Mouse (Mus musculus): ENCODE results near the gene Sirpb1a.
"Not testable (repeated sequence)": the region's sequence is repeated elsewhere in the genome, so short reads cannot be mapped to it uniquely, and the experiment has no call there.

Gene Sirpb1a

DNA sequence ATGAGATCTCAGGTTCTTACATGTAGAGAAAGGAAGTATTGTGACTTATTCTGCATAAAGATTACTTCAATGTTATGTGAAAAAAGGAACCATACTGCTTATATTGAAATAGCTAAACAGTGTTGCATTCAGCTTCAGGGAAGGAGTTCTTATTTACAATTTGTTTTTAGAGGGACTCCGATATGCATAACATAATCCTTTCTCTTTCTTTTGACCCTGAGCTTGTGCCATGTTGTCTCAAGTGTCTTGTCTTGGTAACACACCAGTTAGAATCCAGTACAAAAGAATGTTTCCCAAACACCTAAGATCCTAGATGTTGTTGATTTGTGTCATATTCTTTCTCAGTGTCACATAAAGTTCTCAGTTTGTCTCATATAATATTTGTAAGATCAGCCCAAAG lies at the start of gene Sirpb1a:
Gene Sirpb1a (minus strand): TSS at position 74 of the 400 bp plus-strand sequence.
- DNase-seq = not testable (repeated sequence)

DNA sequence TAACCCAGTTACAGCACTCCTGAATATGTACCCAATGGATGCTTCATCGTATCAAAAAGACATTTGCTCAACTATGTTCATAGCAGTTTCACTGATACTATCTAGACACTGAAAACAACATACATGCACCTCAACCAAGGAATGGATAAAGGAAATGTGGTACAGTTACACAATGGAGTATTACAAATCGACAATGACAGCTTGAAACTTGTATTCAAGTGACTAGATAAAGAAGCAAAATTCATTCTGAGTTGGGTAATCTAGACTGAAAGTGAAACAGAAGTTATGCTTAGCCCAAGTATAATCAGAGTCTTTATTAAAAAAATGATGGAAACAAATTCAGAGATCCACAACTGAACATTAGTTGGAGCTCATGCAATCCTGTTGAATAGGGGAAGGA lies 48.5 kb upstream of the Sirpb1a start:
- DNase-seq = not testable (repeated sequence)

DNA sequence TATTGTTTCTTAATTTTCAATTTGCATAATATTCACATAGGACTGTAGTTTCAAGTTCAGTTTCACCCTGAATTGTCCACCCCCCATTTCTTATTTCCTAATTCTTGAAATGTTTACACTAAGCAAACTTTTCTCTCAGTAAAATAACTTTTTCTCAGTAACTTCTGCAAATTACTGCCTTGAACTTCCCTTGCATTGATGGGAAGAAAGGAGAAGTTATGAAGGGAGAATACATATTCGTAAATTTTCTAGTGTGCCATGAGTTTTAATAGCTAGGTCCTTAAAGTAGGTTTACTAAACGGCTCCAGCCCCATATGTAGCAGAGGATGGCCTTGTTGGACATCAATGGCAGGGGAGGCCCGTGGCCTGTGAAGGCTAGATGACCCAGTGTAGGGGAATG lies 43.8 kb upstream of the Sirpb1a start:
- DNase-seq = not testable (repeated sequence)

DNA sequence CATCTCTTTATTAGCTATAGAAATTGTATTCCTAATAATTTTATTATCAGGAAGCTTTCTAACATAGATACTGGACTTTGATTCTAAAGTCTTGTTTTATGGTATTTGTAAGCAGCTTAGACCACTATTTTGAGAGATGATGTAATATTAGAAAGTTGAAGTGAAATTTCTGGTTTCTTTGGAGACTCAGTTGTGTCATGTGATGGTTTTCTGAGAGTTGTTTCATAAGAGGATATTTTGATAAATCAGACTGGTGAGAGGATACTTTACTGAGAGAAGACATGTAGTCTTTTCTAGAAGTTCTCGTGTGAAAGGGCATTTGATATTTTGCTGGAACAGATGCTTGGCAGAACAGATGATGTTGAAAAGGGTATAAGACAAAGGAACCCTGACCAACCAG lies 17.6 kb upstream of the Sirpb1a start:
- not testable (repeated sequence) for DNase-seq

DNA sequence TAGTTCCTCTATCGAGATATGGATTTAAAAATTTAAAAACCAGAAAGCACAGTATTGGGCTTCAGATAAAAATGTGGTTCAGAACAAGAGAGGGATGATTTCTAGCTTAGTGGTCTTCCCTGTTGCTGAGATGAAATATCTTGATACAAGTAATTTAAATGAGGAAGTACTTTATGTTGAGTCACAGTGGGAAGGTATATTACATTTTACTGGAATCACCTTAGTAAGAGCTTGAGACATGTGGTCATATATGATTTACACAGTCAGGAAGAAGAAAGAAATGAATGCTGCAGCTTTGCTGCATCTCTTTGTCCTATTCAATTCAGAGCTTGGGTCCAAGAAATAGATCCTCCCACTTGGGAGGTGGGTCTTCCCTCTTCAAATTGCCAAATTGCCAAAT lies 13.5 kb upstream of the Sirpb1a start:
- DNase-seq = not testable (repeated sequence)

DNA sequence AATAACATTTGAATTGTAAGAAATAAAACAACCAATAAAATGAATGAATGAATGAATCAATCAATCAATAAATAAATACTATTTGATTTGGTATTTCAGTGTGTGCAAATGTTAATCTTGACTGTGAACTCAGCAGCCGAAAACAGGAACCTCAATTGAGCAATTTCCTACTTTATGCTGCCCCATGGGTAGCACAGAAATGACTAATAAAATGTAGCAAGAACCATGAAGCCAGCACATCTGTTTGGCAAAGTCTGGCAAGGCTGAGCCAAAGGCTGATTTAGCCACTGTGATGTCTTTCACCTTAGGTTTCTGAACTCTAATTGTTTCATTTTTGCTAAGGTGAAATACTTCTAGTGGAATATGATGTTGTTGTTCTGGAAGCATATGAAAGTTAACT lies 1.6 kb upstream of the Sirpb1a start:
- DNase-seq = no peak

DNA sequence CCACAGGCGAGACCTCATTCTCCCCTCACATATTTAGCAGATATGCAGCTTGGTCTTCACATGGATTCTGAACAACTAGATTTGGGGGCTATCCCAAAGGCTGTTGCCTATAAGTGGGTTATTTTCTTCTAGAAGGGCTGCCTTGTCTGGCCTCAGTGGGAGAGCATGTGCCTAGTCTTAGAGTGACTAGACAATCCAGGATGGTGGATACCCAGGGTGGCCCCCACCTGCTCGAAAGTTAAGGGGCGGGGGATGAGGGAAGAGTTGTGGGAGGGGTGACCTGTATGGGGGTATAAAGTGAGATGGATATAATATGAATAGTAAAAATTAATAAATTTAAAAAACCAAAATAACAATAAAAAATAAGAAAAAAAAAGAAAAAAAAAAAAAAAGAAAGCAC lies 70.6 kb downstream of the Sirpb1a start:
- not testable (repeated sequence) for DNase-seq

DNA sequence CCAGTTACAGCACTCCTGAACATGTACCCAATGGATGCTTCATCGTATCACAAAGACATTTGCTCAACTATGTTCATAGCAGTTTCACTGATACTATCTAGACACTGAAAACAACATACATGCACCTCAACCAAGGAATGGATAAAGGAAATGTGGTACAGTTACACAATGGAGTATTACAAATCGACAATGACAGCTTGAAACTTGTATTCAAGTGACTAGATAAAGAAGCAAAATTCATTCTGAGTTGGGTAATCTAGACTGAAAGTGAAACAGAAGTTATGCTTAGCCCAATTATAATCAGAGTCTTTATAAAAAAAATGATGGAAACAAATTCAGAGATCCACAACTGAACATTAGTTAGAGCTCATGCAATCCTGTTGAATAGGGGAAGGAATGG lies 76.0 kb downstream of the Sirpb1a start:
- not testable (repeated sequence) for DNase-seq

DNA sequence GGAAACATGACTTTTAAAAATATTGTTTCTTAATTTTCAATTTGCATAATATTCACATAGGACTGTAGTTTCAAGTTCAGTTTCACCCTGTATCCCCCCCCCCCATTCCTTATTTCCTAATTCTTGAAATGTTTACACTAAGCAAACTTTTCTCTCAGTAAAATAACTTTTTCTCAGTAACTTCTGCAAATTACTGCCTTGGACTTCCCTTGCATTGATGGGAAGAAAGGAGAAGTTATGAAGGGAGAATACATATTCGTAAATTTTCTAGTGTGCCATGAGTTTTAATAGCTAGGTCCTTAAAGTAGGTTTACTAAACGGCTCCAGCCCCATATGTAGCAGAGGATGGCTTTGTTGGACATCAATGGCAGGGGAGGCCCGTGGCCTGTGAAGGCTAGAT lies 80.7 kb downstream of the Sirpb1a start:
- not testable (repeated sequence) for DNase-seq

DNA sequence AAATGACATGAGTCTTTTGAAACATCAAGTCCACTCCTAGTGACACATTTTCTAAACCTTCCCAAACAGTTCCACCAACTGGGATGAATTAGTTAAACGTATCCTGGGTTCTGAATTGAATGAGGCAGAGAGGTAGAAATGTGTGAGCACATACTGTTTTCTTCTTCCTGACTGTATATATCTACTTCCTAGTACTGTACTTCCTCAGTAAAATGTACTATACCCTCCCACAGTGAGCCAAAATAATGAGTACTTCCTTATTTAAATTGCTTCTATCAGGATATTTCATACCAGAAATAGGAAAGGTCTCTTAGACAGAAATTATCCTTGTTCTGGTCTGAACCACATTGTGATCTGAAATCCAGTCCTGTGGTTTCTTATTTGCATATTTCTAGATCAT lies 86.0 kb downstream of the Sirpb1a start:
- no peak for DNase-seq

DNA sequence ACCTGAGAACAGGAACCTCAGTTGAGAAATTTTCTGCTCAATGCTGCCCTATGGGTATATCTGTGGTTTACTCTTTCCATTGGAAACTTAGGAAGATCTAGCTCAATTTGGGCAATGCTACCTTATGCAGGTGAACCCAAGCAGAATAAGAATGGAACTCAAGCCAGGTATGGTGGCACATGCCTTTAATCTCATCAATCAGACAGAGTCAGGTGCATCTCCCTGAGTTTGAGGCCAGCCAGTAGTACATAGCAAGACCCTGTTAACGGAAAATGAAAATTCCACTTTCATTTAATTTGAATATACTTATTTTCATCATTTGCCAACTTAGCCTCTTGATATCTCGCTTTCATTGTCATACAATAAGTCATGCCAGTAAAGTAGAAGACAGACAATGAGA lies 92.1 kb downstream of the Sirpb1a start:
- DNase-seq = no peak

DNA sequence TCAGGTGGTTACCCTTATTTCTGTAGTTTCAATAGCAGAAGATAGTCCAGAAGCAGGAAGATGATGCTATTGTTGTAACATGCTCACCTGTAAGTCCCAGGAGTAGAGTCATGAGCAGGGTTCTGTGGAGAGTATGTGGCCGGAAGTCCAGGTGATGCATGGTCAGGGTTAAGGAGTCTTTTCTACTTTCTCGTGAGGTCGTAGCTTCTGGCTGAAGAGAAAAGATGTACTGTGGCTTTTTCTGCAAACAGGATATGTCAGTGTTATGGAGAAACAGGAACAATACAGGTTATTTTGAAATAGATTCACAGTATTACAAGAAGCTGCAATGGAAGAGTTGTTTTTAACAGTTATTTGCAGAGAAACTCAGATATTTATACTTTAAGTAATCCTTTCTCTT lies 94.3 kb downstream of the Sirpb1a start, which contains the start of gene Gm9733:
Gene Gm9733 (minus strand): TSS at position 240 of the 400 bp plus-strand sequence.
- DNase-seq = no peak

DNA sequence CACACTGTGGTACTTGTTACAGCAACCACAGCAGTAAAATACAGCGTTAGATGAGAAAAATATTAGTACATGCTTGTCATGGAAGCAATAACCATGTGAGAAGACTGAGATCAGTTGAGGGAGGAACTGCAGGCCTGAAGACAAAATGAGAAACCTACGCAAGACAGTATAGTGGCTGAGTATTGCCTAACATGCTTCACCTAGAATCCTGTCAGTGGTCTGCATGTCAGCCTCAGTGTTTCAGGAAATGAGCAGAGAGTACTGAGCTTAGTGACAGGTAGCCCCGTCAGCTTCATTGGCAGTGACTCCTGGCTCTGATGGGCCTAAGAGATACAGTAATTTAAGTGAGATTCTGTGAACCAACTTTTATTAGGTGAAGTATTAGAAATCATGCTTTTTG lies 94.8 kb downstream of the Sirpb1a start:
- no peak for DNase-seq

DNA sequence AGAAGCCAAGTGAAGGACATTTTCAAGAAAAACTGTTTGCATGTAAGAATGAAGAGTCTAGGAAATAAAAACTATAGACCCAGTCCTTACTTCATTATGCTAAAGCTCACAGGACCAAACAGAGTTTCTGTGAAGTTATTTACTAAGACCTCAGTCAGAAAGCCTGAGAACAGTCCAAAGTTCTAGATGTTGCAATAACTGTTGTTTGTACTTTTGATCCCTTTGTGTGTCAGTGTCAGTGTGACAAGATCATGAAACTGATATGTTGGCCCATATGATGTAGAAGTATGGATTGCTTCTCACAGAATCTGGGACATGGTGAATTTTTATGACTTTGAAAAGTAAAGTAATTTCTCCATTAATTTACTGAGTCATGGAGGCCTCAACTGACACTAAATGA lies 96.8 kb downstream of the Sirpb1a start:
- DNase-seq = no peak

All from lung, postnatal 4 days (tissue).